Mouse (Mus musculus) forebrain, embryonic 10.5 days (tissue): Measurements from ENCODE around the gene Hsdl1. TPM values are rescaled to one million over a fixed set of nuclear protein-coding genes. Genes with fewer than 3 reads are reported as not detected.

Source experiments
- DNase-seq: peaks from one replicate; pipeline ENCODE4 v3.0.0-alpha.2; 2017; ENCODE audit warnings: low spot score; ENCODE audit errors: extremely low spot score
- H3K27ac ChIP-seq: fragments of 300-500 bp; sonication (generic); 2 replicates; pipeline ENCODE4 v1.5.1; 2016; ENCODE audit warnings: mild to moderate bottlenecking
- H3K27me3 ChIP-seq: fragments of 300-500 bp; sonication (generic); 2 replicates; pipeline ENCODE4 v1.6.1; 2016; ENCODE audit warnings: mild to moderate bottlenecking; ENCODE audit not compliant: poor library complexity, severe bottlenecking
- H3K36me3 ChIP-seq: fragments of 300-500 bp; sonication (generic); replicated peaks from 2 replicates; pipeline ENCODE4 v1.6.1; 2016; ENCODE audit warnings: mild to moderate bottlenecking, moderate library complexity
- H3K4me1 ChIP-seq: fragments of 300-500 bp; sonication (generic); 2 replicates; pipeline ENCODE4 v1.6.1; 2016
- H3K4me3 ChIP-seq: fragments of 300-500 bp; sonication (generic); 2 replicates; pipeline ENCODE4 v1.5.1; 2016; ENCODE audit warnings: mild to moderate bottlenecking, moderate library complexity
- H3K9me3 ChIP-seq: fragments of 300-500 bp; sonication (generic); 2 replicates; pipeline ENCODE4 v1.6.1; 2016; ENCODE audit warnings: mild to moderate bottlenecking, moderate library complexity
- WGBS: fragments of 180-500 bp; shearing (Covaris S2); methylation state at CpG from one replicate; pipeline ENCODE4 v1.1.7; 2016; 5-methylcytosine and 5-hydroxymethylcytosine counted together
- polyA plus RNA-seq: library from polyadenylated mRNA; unstranded; fragments of >200 nt; fragmentation: Nextera tagmentation; extraction: Ambion mirVana; gene quantifications from 2 replicates; pipeline ENCODE4 v1.2.1, GENCODE M21; 2016

Gene Hsdl1
- polyA plus RNA-seq, 1 experiment from 2014 or later, result 66.0 TPM

DNA sequence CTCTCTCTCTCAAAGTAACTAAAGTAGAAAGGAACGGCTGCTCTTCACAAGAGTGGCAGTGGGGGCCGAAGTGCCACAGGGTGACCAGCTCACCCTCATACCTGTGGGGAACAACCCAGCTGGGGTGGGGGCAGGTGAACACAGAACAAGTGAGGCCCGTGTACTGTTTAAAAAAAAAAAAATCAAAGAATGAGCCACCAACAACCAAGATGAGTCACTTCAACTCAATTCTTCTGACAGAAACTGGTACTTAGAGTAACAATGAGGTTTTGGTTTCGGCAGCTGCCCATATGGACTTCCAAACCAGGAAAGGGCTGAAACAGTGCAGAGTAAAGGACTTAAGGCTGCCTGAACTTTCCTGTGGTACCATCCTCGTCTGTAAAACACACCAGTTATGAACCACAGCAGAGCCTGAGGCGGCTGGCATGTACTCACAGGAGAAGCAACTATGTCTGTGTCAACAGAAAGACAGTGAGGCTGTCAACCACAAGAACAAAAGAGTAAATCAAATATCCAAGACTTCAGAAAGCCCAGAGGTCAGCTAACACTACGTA, 26.3 kb downstream of the Hsdl1 start:
- no peak overlapping the region for H3K4me3 ChIP-seq
- WGBS, result 85% methylated on average over 7 of the region's 7 CpGs

GRCm38 (mm10) chr8:119547019-119547691, 27.8 kb downstream of the Hsdl1 start:
- Histone ChIP-seq H3K27me3 (no peaks in the 10 kb centered on the region), H3K9me3 (no peaks in the 10 kb centered on the region), H3K36me3 (peaks cover 72% of the 10 kb centered on the region), H3K4me1 (no peaks in the 10 kb centered on the region), H3K27ac (no peak overlapping the region), H3K4me3 (no peak overlapping the region)
- no peak for DNase-seq
- 87% methylated on average over 18 of the region's 18 CpGs for WGBS

More for the DNA sequence above, 26.3 kb downstream of the Hsdl1 start:
- H3K27ac ChIP-seq, result no peak overlapping the region
- peaks cover 3% of the 10 kb centered on the region; the same call in 1 of the 2 replicates for H3K4me1 ChIP-seq
- peaks cover 58% of the 10 kb centered on the region for H3K36me3 ChIP-seq
- no peaks in the 10 kb centered on the region for H3K9me3 ChIP-seq
- H3K27me3 ChIP-seq, result no peaks in the 10 kb centered on the region
- DNase-seq, result no peak

GRCm38 (mm10) chr8:119545791-119546190, 29.2 kb downstream of the Hsdl1 start:
- Histone ChIP-seq H3K27ac (no peak overlapping the region), H3K36me3 (peaks cover 80% of the 10 kb centered on the region), H3K4me3 (no peak overlapping the region), H3K27me3 (no peaks in the 10 kb centered on the region), H3K4me1 (no peaks in the 10 kb centered on the region), H3K9me3 (no peaks in the 10 kb centered on the region)
- WGBS, result 92% methylated on average over 6 of the region's 6 CpGs
- no peak for DNase-seq

GRCm38 (mm10) chr8:119545180-119545579, 29.8 kb downstream of the Hsdl1 start:
- no peak for DNase-seq
- Histone ChIP-seq H3K27ac (no peak overlapping the region), H3K4me3 (no peak overlapping the region), H3K36me3 (peaks cover 86% of the 10 kb centered on the region), H3K9me3 (no peaks in the 10 kb centered on the region), H3K27me3 (no peaks in the 10 kb centered on the region), H3K4me1 (no peaks in the 10 kb centered on the region)
- WGBS, result 89% methylated on average over 6 of the region's 6 CpGs

DNA sequence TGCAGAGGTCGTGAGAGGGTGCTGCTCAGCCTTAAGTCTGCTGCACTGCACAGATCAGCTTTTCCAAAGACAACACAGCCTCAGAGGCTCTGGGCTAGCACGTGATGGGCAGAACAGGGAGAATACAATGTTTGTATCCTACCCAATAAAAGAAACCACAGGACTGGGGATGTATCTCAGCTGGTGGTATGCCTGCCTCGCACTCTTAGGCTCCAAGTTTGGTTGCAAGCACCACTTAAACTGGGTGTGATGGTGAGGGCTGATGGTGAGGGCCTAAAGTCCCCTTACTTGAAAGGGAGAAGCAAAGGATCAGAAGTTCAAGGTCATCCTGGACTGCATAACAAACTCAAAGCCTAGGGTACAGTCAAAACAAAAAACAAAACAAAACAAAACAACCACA, 30.4 kb downstream of the Hsdl1 start:
- Histone ChIP-seq H3K36me3 (peaks cover 87% of the 10 kb centered on the region), H3K4me1 (no peaks in the 10 kb centered on the region), H3K27me3 (no peaks in the 10 kb centered on the region), H3K9me3 (no peaks in the 10 kb centered on the region), H3K4me3 (no peak overlapping the region), H3K27ac (no peak overlapping the region)
- WGBS, result 92% methylated on average over 3 of the region's 3 CpGs
- DNase-seq, result no peak

DNA sequence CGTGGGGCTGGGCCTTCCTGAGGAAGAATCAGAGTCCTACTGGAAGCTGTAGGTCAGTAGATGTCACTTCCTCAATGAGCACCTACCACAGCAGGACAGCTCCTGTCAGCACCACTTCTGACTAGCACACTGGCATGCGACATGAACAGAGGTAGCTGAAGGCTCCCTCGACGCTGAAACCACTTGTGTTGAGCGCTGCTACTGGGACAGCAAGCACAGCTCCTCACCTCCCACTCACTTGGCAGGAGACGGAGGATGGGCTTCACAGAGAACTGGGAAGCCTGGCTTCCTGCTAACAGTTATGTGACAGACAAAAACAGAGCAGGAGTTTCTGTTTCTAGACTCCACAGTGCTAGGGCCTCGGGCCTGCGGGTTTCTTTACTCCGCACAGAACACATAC, 43.0 kb downstream of the Hsdl1 start:
- H3K36me3 ChIP-seq, result peaks cover 100% of the 10 kb centered on the region
- no peak overlapping the region for H3K4me3 ChIP-seq
- H3K4me1 ChIP-seq, result 0 out of 2 replicates have a peak, but pooled peaks cover 3% of the 10 kb centered on the region
- no peaks in the 10 kb centered on the region for H3K9me3 ChIP-seq
- WGBS, result 92% methylated on average over 9 of the region's 9 CpGs
- H3K27me3 ChIP-seq, result no peaks in the 10 kb centered on the region
- H3K27ac ChIP-seq, result no peak overlapping the region
- no peak for DNase-seq

GRCm38 (mm10) chr8:119531397-119531796, 43.6 kb downstream of the Hsdl1 start:
- no peak overlapping the region for H3K4me3 ChIP-seq
- H3K27me3 ChIP-seq, result no peaks in the 10 kb centered on the region
- H3K4me1 ChIP-seq, result 0 out of 2 replicates have a peak, but pooled peaks cover 3% of the 10 kb centered on the region
- no peak for DNase-seq
- no peaks in the 10 kb centered on the region for H3K9me3 ChIP-seq
- WGBS, result 92% methylated on average over 3 of the region's 3 CpGs
- H3K36me3 ChIP-seq, result peaks cover 100% of the 10 kb centered on the region
- H3K27ac ChIP-seq, result no peak overlapping the region

DNA sequence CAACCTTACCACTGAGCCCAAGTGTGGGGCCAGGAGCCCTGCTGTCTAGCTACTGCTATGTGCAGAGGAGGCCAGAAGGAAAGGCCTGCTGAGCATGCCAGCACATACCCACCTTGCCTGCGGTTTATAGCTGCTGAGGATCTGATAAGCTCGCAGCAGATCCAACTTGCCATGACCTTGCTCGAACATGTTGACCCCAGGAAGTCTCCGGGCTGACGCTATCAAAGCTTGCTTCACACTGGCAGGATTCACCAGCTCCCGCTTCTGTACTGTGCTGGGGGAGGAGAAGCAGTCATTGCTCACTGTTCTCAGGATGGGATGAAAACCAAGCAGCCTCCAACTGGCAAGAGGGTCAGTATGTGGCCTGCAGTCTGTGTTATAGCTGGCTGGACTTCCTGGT, 44.0 kb downstream of the Hsdl1 start:
- 93% methylated on average over 6 of the region's 6 CpGs for WGBS
- H3K27me3 ChIP-seq, result no peaks in the 10 kb centered on the region
- 0 out of 2 replicates have a peak, but pooled peaks cover 3% of the 10 kb centered on the region for H3K4me1 ChIP-seq
- H3K36me3 ChIP-seq, result peaks cover 99% of the 10 kb centered on the region
- no peaks in the 10 kb centered on the region for H3K9me3 ChIP-seq
- H3K27ac ChIP-seq, result no peak overlapping the region
- no peak for DNase-seq
- no peak overlapping the region for H3K4me3 ChIP-seq

- DNase-seq, result no peak
- no peaks in the 10 kb centered on the region for H3K9me3 ChIP-seq
- WGBS, result 94% methylated on average over 7 of the region's 7 CpGs
These were observed 46.2 kb downstream of the Hsdl1 start for GRCm38 (mm10) chr8:119528762-119529161.

GRCm38 (mm10) chr8:119520102-119520501, 54.9 kb downstream of the Hsdl1 start:
- peaks cover 98% of the 10 kb centered on the region for H3K36me3 ChIP-seq
- WGBS, result 72% methylated on average over 7 of the region's 7 CpGs

More at GRCm38 (mm10) chr8:119528762-119529161, 46.2 kb downstream of the Hsdl1 start:
- Histone ChIP-seq H3K36me3 (peaks cover 99% of the 10 kb centered on the region), H3K4me3 (no peak overlapping the region), H3K27me3 (no peaks in the 10 kb centered on the region), H3K4me1 (0 out of 2 replicates have a peak, but pooled peaks cover 3% of the 10 kb centered on the region), H3K27ac (no peak overlapping the region)

GRCm38 (mm10) chr8:119516674-119517073, 58.3 kb downstream of the Hsdl1 start:
- Histone ChIP-seq H3K36me3 (peaks cover 100% of the 10 kb centered on the region), H3K27me3 (no peaks in the 10 kb centered on the region), H3K4me3 (no peak overlapping the region), H3K27ac (no peak overlapping the region), H3K9me3 (no peaks in the 10 kb centered on the region), H3K4me1 (peaks cover 14% of the 10 kb centered on the region)
- 75% methylated on average over 5 of the region's 5 CpGs for WGBS
- DNase-seq, result no peak

More at GRCm38 (mm10) chr8:119520102-119520501, 54.9 kb downstream of the Hsdl1 start:
- H3K4me1 ChIP-seq, result peaks cover 14% of the 10 kb centered on the region
- H3K4me3 ChIP-seq, result no peak overlapping the region
- H3K9me3 ChIP-seq, result no peaks in the 10 kb centered on the region
- no peak for DNase-seq
- H3K27ac ChIP-seq, result no peak overlapping the region
- no peaks in the 10 kb centered on the region for H3K27me3 ChIP-seq

GRCm38 (mm10) chr8:119515767-119516166, 59.2 kb downstream of the Hsdl1 start:
- Histone ChIP-seq H3K27me3 (no peaks in the 10 kb centered on the region), H3K36me3 (peaks cover 100% of the 10 kb centered on the region), H3K9me3 (no peaks in the 10 kb centered on the region), H3K4me1 (peaks cover 14% of the 10 kb centered on the region), H3K4me3 (no peak overlapping the region), H3K27ac (no peak overlapping the region)
- WGBS, result 51% methylated on average over 3 of the region's 3 CpGs
- no peak for DNase-seq

GRCm38 (mm10) chr8:119514940-119515339, 60.0 kb downstream of the Hsdl1 start:
- no peak for DNase-seq
- Histone ChIP-seq H3K27ac (no peak overlapping the region), H3K4me3 (no peak overlapping the region), H3K9me3 (no peaks in the 10 kb centered on the region), H3K27me3 (no peaks in the 10 kb centered on the region), H3K4me1 (peaks cover 14% of the 10 kb centered on the region), H3K36me3 (peaks cover 100% of the 10 kb centered on the region)
- 93% methylated on average over 3 of the region's 3 CpGs for WGBS
